Mouse (Mus musculus): Measurements from ENCODE around the gene Hmces.
"Not testable (repeated sequence)": the region's sequence is repeated elsewhere in the genome, so short reads cannot be mapped to it uniquely, and the experiment has no call there.

Hmces gene

GRCm38 (mm10) chr6:87914326-87915102 is 779 bp downstream of the Hmces start:
- CTCF ChIA-PET = interaction anchor here (0.6 to 0.7 kb wide), 3 partner anchors 22 to 176 kb away, joined by 3 to 7 read pairs (median 3); no protein-coding TSS in a partner anchor

- CTCF ChIA-PET = interaction anchor here (0.6 kb wide), 1 partner anchor 9 kb away, joined by 3 read pairs; no protein-coding TSS in a partner anchor
Measured at GRCm38 (mm10) chr6:87915939-87916338, 2.2 kb downstream of the Hmces start.

- CTCF ChIA-PET = no interaction called here
Measured at GRCm38 (mm10) chr6:87921201-87921600, 7.5 kb downstream of the Hmces start.

GRCm38 (mm10) chr6:87923624-87924023 is 9.9 kb downstream of the Hmces start:
- CTCF ChIA-PET = no interaction called here

GRCm38 (mm10) chr6:87935037-87935436 is 21.3 kb downstream of the Hmces start:
- CTCF ChIA-PET = no interaction called here

GRCm38 (mm10) chr6:87937178-87937788 is 23.5 kb downstream of the Hmces start:
- CTCF ChIA-PET = no interaction called here

- CTCF ChIA-PET = no interaction called here
Measured at GRCm38 (mm10) chr6:87938941-87939340, 25.2 kb downstream of the Hmces start.

GRCm38 (mm10) chr6:87942179-87942578 is 28.4 kb downstream of the Hmces start:
- CTCF ChIA-PET = interaction anchor here (0.6 kb wide), 1 partner anchor 12 kb away, joined by 3 read pairs; no protein-coding TSS in a partner anchor

GRCm38 (mm10) chr6:87962457-87962856 is 48.7 kb downstream of the Hmces start:
- CTCF ChIA-PET = not testable (repeated sequence)

- CTCF ChIA-PET = no interaction called here
Measured at GRCm38 (mm10) chr6:87970041-87970440, 56.3 kb downstream of the Hmces start.

GRCm38 (mm10) chr6:87979728-87980127 is 66.0 kb downstream of the Hmces start:
- CTCF ChIA-PET = no interaction called here

- CTCF ChIA-PET = no interaction called here
Measured at GRCm38 (mm10) chr6:87980374-87981029, 66.8 kb downstream of the Hmces start.

- CTCF ChIA-PET = no interaction called here
Measured at GRCm38 (mm10) chr6:87981030-87981485, 67.3 kb downstream of the Hmces start.

GRCm38 (mm10) chr6:87981547-87982256 is 68.0 kb downstream of the Hmces start, which contains the start of gene H1fx:
TSS of gene H1fx (minus strand) at chr6:87981637.
- CTCF ChIA-PET = no interaction called here

- CTCF ChIA-PET = interaction anchor here (0.6 kb wide), 1 partner anchor 212 kb away, joined by 15 read pairs; no protein-coding TSS in a partner anchor
Measured at GRCm38 (mm10) chr6:87982506-87982905, 68.8 kb downstream of the Hmces start.

All from spleen, embryonic (tissue).